Mouse (Mus musculus) left cerebral cortex, postnatal 25 days (tissue): ENCODE measurements around the gene Slc6a13. TPM values are rescaled to one million over a fixed set of nuclear protein-coding genes. Genes with fewer than 3 reads are reported as not detected.

Source experiments
- DNase-seq, 2 experiments: peaks; one replicate each; pipeline ENCODE4 v3.0.0; 2022; ENCODE audit warnings: low spot score in 2 of 2, mixed read lengths in 1 of 2
- intact Hi-C: fragments of 180-260 bp; cut with DNase I; formaldehyde crosslinking; loops from one replicate; pipeline ENCODE4 v1.15.1; 2025
- total RNA-seq, 2 experiments: library from RNA; stranded (reverse); gene quantifications; 2 replicates each; pipeline ENCODE4 v1.2.3; 2021

Slc6a13 gene
- total RNA-seq, 2 experiments from 2014 or later = 12.5 to 20.7 TPM

- DNase-seq = no peak
- intact Hi-C loops = no loop called here
Observed at GRCm38 (mm10) chr6:121325298-121325697, 25.3 kb downstream of the Slc6a13 start.

DNA sequence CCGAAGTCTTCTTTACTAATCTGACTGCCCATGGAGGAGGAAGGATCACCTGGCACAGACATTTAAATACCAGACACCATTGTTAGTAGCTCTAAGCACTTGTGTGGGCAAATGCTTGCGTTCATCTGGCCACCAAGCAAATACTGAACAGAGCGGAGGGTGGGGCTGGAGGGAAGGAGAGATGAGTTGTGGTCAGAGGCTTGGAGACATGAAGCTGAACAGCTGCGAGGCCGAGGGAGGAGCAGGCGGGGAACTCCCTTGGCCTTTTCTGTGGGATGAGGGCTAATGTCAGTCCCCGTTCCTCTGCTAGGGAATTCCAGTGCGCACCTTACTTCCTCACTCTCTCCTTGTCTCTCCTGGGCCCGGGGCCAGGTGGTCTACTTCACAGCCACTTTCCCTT, 25.7 kb downstream of the Slc6a13 start:
- no peak for DNase-seq
- intact Hi-C loops = no loop called here

DNA sequence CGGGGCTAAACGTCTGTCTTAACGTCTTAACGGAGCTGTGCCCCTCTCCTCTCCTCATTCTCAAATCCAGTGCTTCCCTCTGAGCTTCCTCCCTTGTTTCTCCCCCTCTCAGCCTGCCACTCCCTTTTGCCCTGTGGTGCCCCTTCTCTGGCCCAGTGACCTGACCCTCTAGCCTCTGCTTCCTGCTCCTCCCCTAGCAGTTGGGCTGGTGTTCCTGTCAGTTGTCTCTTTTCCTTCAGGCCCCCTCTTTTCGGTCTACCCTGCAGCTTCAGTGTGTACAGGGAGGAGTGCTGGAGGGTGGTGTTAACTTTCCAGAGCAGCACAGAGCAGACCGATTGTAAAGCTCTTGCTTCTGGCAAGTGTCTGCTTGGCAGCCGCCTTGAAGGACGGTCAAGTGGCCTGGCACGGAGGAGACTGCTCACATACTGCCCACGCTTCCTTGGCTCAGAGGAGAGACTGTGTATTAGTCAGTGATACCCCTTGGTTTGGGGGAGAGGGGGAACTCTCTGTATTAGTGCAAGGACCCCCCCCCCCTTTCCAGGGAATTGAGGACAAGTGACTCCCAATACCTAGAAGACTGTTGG, 26.6 kb downstream of the Slc6a13 start:
- intact Hi-C loops = no loop called here

GRCm38 (mm10) chr6:121328417-121328884, 28.4 kb downstream of the Slc6a13 start:
- DNase-seq = peak in 1 of 2 experiments; percentile 39
- intact Hi-C loops = no loop called here

More for the DNA sequence above, 26.6 kb downstream of the Slc6a13 start:
- DNase-seq = no peak

GRCm38 (mm10) chr6:121329848-121330508, 30.0 kb downstream of the Slc6a13 start:
- intact Hi-C loops = loop anchor here (10.0 kb wide), 1 partner anchor 55 kb away; no protein-coding TSS in a partner anchor
- DNase-seq = peak in 1 of 2 experiments; percentile 40

- intact Hi-C loops = loop anchor here (10.0 kb wide), 1 partner anchor 61 kb away; no protein-coding TSS in a partner anchor
Observed at GRCm38 (mm10) chr6:121335841-121336240, 35.8 kb downstream of the Slc6a13 start.

DNA sequence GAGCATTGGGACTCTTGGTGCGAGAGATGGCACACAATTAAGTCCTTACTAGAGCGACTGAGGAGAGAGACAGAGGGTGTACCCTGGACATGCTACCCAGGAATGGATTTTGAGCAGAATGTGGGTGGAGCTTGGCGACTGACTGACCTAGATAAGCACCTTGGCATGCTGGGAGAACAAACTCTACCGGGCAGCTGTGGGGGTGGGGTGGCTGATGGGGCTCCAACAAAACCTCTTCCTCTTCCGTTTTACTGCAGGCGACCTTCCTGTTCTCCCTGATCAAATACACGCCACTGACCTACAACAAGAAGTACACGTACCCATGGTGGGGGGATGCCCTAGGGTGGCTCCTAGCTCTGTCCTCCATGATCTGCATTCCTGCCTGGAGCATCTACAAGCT, 36.5 kb downstream of the Slc6a13 start:
- DNase-seq = no peak
- intact Hi-C loops = loop anchor here (10.0 kb wide), 1 partner anchor 62 kb away; no protein-coding TSS in a partner anchor

More at GRCm38 (mm10) chr6:121335841-121336240, 35.8 kb downstream of the Slc6a13 start:
- DNase-seq = no peak

DNA sequence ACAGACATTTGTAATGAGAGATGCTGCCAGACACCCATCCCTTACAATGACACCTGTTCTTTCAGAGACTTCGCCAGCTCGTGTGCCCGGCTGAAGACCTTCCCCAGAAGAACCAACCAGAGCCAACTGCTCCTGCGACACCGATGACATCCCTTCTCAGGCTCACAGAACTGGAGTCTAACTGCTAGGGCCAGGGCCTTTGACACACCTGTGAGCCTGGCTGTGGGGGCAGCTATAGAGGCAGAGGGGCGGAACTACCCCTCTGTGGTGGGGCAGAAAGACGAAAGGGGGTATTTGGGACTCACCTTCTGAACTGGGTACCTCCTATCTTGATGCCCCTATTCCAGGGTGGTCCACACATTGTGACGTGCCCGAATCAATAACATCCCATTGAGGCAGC, 37.2 kb downstream of the Slc6a13 start:
- intact Hi-C loops = loop anchor here (10.0 kb wide), 1 partner anchor 62 kb away; no protein-coding TSS in a partner anchor
- no peak for DNase-seq

DNA sequence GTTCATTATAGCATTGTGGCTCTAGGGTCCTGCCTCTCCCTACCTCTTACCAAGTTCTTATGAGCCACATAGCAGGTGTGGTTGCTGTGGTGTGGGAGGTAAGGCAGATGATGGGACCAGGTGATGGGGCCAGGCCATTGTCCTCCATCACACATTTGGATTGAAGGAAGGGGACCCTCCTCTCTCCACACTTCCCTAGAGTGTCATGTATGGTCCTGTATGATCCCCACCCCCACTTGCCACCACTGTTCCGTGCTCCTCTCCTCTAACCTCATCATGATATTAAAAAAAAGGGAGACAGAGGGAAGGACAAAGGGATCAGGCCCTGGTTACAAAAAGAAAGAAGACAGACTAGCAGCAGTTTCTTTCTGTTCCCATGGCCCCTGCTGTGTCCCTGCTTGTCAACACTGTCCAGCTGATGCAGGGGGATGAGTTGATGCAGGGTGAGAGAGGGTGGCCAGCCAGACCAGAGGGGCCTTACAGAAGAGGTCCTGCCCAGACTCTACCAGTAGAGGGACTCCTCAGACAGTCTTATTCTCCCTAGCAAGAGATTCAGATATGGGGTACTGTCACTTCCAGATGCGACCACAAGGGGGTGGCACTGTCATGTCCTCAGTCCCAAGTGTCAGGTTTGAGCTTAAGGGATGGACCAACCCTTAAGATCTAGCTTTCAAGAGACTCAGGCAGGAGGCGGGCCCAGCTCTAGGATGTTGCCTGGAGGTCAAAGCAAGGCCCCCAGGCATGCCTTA, 37.9 kb downstream of the Slc6a13 start:
- DNase-seq = peak; percentile 73 to 85
- intact Hi-C loops = loop anchor here (1.0 to 10.0 kb wide), 2 partner anchors 63 to 195 kb away; no protein-coding TSS in a partner anchor

- intact Hi-C loops = loop anchor here (1.0 to 10.0 kb wide), 2 partner anchors 64 to 195 kb away; no protein-coding TSS in a partner anchor
- no peak for DNase-seq
Observed at GRCm38 (mm10) chr6:121338519-121338896, 38.5 kb downstream of the Slc6a13 start.

- intact Hi-C loops = no loop called here
Observed at GRCm38 (mm10) chr6:121341650-121342049, 41.6 kb downstream of the Slc6a13 start.

GRCm38 (mm10) chr6:121343026-121343770, 43.2 kb downstream of the Slc6a13 start, which contains the start of gene Slc6a12:
Gene Slc6a12 (plus strand): TSS chr6:121343076.
- intact Hi-C loops = no loop called here
- no peak for DNase-seq

More at GRCm38 (mm10) chr6:121341650-121342049, 41.6 kb downstream of the Slc6a13 start:
- DNase-seq = no peak

- intact Hi-C loops = no loop called here
- no peak for DNase-seq
Observed at GRCm38 (mm10) chr6:121343771-121344123, 43.7 kb downstream of the Slc6a13 start.

DNA sequence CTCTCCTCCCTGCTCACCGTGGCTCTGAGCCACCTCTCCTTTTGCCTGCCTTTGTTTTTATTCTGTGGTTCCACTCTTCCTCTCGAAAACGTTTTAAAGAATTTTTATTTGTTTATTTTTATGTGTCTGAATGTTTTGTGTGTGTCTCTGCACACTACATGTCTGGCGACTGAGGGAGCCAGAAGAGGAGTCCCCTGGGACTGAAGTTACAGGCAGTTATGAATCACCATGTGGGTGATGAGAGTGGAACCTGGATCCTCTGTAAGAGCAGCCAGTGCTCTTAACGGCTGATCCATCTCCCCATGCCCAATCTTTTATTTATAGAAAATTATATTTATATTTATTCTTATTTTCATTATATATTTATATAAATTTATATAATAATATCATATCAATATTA, 44.3 kb downstream of the Slc6a13 start:
- DNase-seq = no peak
- intact Hi-C loops = no loop called here

DNA sequence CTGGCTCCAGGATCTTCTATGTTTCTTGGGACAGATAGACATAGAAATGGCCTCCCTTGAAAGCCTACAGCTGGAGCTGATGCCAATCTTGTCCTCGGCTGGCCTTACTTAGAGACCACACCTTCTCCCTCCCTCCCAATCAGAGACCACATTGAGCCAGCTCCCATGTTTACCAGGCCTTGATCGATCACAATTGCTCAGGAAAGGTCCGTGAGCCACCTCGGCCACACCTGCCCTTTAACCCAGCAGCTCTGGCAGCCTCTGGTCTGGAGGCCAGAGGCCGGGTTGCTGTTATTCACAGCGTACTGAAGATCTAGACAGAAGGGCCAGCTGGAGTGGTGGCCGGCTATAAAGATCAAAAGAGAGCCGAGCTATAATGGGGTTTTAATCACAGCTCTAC, 46.4 kb downstream of the Slc6a13 start:
- DNase-seq = no peak
- intact Hi-C loops = no loop called here

- no peak for DNase-seq
- intact Hi-C loops = no loop called here
Observed at GRCm38 (mm10) chr6:121352276-121352675, 52.2 kb downstream of the Slc6a13 start.

- intact Hi-C loops = no loop called here
- DNase-seq = no peak
Observed at GRCm38 (mm10) chr6:121356041-121356440, 56.0 kb downstream of the Slc6a13 start.

DNA sequence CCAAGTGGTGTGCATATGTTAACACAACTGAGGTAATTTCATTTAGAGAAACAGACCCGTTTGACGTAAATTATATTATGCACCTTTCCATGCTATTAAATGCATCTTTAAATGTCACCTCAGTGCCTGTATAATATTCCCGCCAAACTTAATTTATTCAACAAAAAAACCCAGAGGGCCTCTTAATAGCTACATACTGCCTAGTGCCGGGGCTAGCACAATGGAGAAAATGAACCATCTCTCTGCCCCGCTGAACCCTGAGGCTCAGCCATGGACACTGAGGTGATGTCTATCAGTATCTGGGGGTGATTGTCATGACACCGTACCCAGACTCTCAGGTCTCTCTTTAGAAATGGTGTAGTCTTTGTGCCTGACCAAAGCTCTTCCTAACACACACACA, 57.2 kb downstream of the Slc6a13 start:
- intact Hi-C loops = no loop called here

DNA sequence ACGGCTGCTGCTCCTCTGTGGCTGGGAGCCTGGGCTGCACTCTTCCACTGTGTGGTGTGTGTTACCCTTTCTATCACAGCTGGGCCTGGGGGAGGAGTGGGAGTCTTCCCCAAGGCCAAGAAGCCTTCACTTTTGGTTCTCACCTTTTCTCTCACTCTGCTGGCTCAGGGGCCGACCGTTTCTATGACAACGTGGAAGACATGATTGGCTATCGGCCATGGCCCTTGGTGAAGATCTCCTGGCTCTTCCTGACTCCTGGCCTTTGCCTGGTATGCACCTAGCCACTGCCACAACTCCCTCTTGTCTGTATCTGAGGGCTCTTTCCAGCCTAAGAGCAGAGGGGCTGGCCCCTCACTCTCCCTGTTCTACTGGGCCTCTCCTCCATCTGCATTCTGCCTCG, 63.0 kb downstream of the Slc6a13 start:
- intact Hi-C loops = no loop called here
- no peak for DNase-seq

More for the DNA sequence above, 57.2 kb downstream of the Slc6a13 start:
- DNase-seq = no peak
